Mouse (Mus musculus) CH12.LX (cell line): Measurements from ENCODE around the gene Doc2g. TPM values are rescaled to one million over a fixed set of nuclear protein-coding genes. Genes with fewer than 3 reads are reported as not detected.
"Not testable (repeated sequence)": the region's sequence is repeated elsewhere in the genome, so short reads cannot be mapped to it uniquely, and the experiment has no call there.

ENCODE experiments used
- DNase-seq: peaks from one replicate; pipeline ENCODE4 v3.0.0-alpha.2; 2013; ENCODE audit errors: extremely low read depth
- H3K27ac ChIP-seq: 2 replicates; pipeline ENCODE4 v1.5.1; 2012; ENCODE audit warnings: low read depth, mild to moderate bottlenecking, control low read depth, moderate library complexity; ENCODE audit not compliant: insufficient read depth
- H3K27me3 ChIP-seq: replicated peaks from 2 replicates; pipeline ENCODE3; 2012; ENCODE audit warnings: inconsistent platforms
- H3K36me3 ChIP-seq, 2 experiments: replicated peaks in 1 of 2; 2 replicates each; pipeline versions ENCODE3 to v1.6.1; 2012; ENCODE audit warnings: inconsistent platforms in 1 of 2, low read length in 1 of 2, mild to moderate bottlenecking in 1 of 2, mixed read lengths in 1 of 2, moderate library complexity in 1 of 2; ENCODE audit not compliant: control insufficient read depth in 1 of 2, insufficient read depth in 1 of 2
- H3K4me1 ChIP-seq, 2 experiments: 2 replicates each; pipeline ENCODE4 v1.6.1; 2012; ENCODE audit warnings: inconsistent platforms in 1 of 2, moderate library complexity in 1 of 2; ENCODE audit not compliant: insufficient read depth in 2 of 2, control insufficient read depth in 1 of 2
- H3K4me2 ChIP-seq: 2 replicates; pipeline ENCODE4 v1.6.1; 2012; ENCODE audit warnings: low read depth, mild to moderate bottlenecking, control low read depth; ENCODE audit not compliant: poor library complexity, insufficient read depth, severe bottlenecking
- H3K4me3 ChIP-seq, 3 experiments: fragments of 150-350 bp in 1 of 3; sonication (generic) in 1 of 3; replicated peaks in 1 of 3; 2 replicates each; pipeline versions ENCODE3 to v1.5.1; 2011 to 2012; ENCODE audit warnings: low read depth in 2 of 3, low read length in 2 of 3, mild to moderate bottlenecking in 2 of 3, moderate library complexity in 2 of 3, control low read depth in 1 of 3, improper control_type of control experiment in 1 of 3, inconsistent platforms in 1 of 3, mixed read lengths in 1 of 3; ENCODE audit not compliant: poor library complexity in 1 of 3
- H3K79me2 ChIP-seq: replicated peaks from 2 replicates; pipeline ENCODE4 v1.6.1; 2012; ENCODE audit warnings: mild to moderate bottlenecking, moderate library complexity; ENCODE audit not compliant: control insufficient read depth, poor library complexity, insufficient read depth, severe bottlenecking; ENCODE audit errors: extremely low read depth
- H3K9ac ChIP-seq: 2 replicates; pipeline ENCODE4 v1.6.1; 2012; ENCODE audit warnings: low read depth, mild to moderate bottlenecking, control low read depth, moderate library complexity; ENCODE audit not compliant: insufficient read depth
- H3K9me3 ChIP-seq: replicated peaks from 2 replicates; pipeline ENCODE3; 2012; ENCODE audit warnings: low read length, inconsistent platforms, mixed read lengths
- CHD1 ChIP-seq: IDR thresholded peaks from 2 replicates; pipeline ENCODE4 v1.6.1; 2012; ENCODE audit warnings: low read depth, low read length, improper control_type of control experiment, inconsistent platforms
- CHD2 ChIP-seq: IDR thresholded peaks from 2 replicates; pipeline ENCODE4 v1.6.1; 2011; ENCODE audit warnings: low read length, improper control_type of control experiment
- CTCF ChIP-seq, 2 experiments: IDR thresholded peaks in 1 of 2; conservative IDR thresholded peaks in 1 of 2; 2 replicates each; pipeline ENCODE4 v1.5.1; 2011 to 2012; ENCODE audit warnings: low read depth in 2 of 2, low read length in 2 of 2, improper control_type of control experiment in 1 of 2, inconsistent platforms in 1 of 2, mild to moderate bottlenecking in 1 of 2, moderate library complexity in 1 of 2
- HCFC1 ChIP-seq: IDR thresholded peaks from 2 replicates; pipeline ENCODE4 v1.6.1; 2012; ENCODE audit warnings: low read depth, mild to moderate bottlenecking, inconsistent platforms, low read length, improper control_type of control experiment
- JUN ChIP-seq: IDR thresholded peaks from 2 replicates; pipeline ENCODE4 v1.6.1; 2011; ENCODE audit warnings: low read depth, mild to moderate bottlenecking, low read length, improper control_type of control experiment, moderate library complexity; ENCODE audit not compliant: insufficient read depth
- JUND ChIP-seq: conservative IDR thresholded peaks from 2 replicates; pipeline ENCODE4 v1.6.1; 2011; ENCODE audit warnings: low read depth, low read length, improper control_type of control experiment
- MAFK ChIP-seq: IDR thresholded peaks from 2 replicates; pipeline ENCODE4 v1.6.1; 2011; ENCODE audit warnings: low read length, improper control_type of control experiment; ENCODE audit not compliant: insufficient replicate concordance
- MAZ ChIP-seq: IDR thresholded peaks from 2 replicates; pipeline ENCODE4 v1.6.1; 2012; ENCODE audit warnings: low read depth, mild to moderate bottlenecking, inconsistent platforms, low read length, improper control_type of control experiment, moderate library complexity
- MXI1 ChIP-seq: IDR thresholded peaks from 2 replicates; pipeline ENCODE4 v1.6.1; 2011; ENCODE audit warnings: mild to moderate bottlenecking, low read depth, low read length, improper control_type of control experiment
- NELFE ChIP-seq: IDR thresholded peaks from 2 replicates; pipeline ENCODE4 v1.6.1; 2011; ENCODE audit warnings: low read depth, low read length, improper control_type of control experiment
- POLR2A ChIP-seq: IDR thresholded peaks from 2 replicates; pipeline ENCODE4 v1.6.1; 2011; ENCODE audit warnings: low read depth, mild to moderate bottlenecking, improper control_type of control experiment, low read length
- POLR2AphosphoS2 ChIP-seq: IDR thresholded peaks from 2 replicates; pipeline ENCODE4 v1.6.1; 2011; ENCODE audit warnings: low read depth, low read length, improper control_type of control experiment
- RCOR1 ChIP-seq: conservative IDR thresholded peaks from 2 replicates; pipeline ENCODE4 v1.6.1; 2012; ENCODE audit warnings: low read depth, mild to moderate bottlenecking, inconsistent platforms, low read length, improper control_type of control experiment
- SMC3 ChIP-seq: IDR thresholded peaks from 2 replicates; pipeline ENCODE4 v1.6.1; 2011; ENCODE audit warnings: low read depth, low read length, improper control_type of control experiment
- TBP ChIP-seq: conservative IDR thresholded peaks from 2 replicates; pipeline ENCODE4 v1.6.1; 2011; ENCODE audit warnings: low read depth, low read length, improper control_type of control experiment
- TCF12 ChIP-seq: IDR thresholded peaks from 2 replicates; pipeline ENCODE4 v1.6.1; 2014; ENCODE audit warnings: low read depth, mild to moderate bottlenecking, inconsistent platforms, low read length, improper control_type of control experiment
- UBTF ChIP-seq: IDR thresholded peaks from 2 replicates; pipeline ENCODE4 v1.6.1; 2012; ENCODE audit warnings: low read depth, mild to moderate bottlenecking, inconsistent platforms, low read length, improper control_type of control experiment, moderate library complexity
- ZC3H11A ChIP-seq: IDR thresholded peaks from 2 replicates; pipeline ENCODE4 v1.6.1; 2012; ENCODE audit warnings: low read depth, mild to moderate bottlenecking, inconsistent platforms, low read length, improper control_type of control experiment
- ZKSCAN1 ChIP-seq: IDR thresholded peaks from 2 replicates; pipeline ENCODE4 v1.6.1; 2012; ENCODE audit warnings: low read depth, inconsistent platforms, low read length, improper control_type of control experiment, borderline replicate concordance
- ZMIZ1 ChIP-seq: IDR thresholded peaks from 2 replicates; pipeline ENCODE4 v1.6.1; 2012; ENCODE audit warnings: low read depth, mild to moderate bottlenecking, inconsistent platforms, low read length, improper control_type of control experiment
- dilution Hi-C: fragments of 300-500 bp; cut with MboI; formaldehyde crosslinking; loops from 2 replicates; pipeline ENCODE4 v1.14.3; 2020; ENCODE audit warnings: low sequenced_read_pairs; ENCODE audit not compliant: extremely low pct_unique_long_range_greater_than_20kb, extremely low pct_ligation_motif_present
- in situ Hi-C: fragments of 300-500 bp; cut with MboI; formaldehyde crosslinking; loops from 3 replicates; pipeline ENCODE4 v1.14.3; 2019; ENCODE audit warnings: low sequenced_read_pairs, low pct_ligation_motif_present, low pct_unique_long_range_greater_than_20kb, mixed read lengths
- polyA plus RNA-seq: library from polyadenylated mRNA; unstranded; fragments of >175 nt; gene quantifications from 2 replicates; pipeline ENCODE4 v1.2.1, GENCODE M21; 2012; ENCODE audit warnings: low read depth; ENCODE audit not compliant: insufficient read length
- total RNA-seq, 2 experiments: library from RNA; depleted of rRNA; stranded (reverse); fragments of 300-350 nt in 1 of 2; fragments of >200 nt in 1 of 2; gene quantifications; 2 replicates each; pipeline ENCODE4 v1.2.3; 2012 to 2014

The Doc2g gene
- total and polyA plus RNA-seq, 3 experiments, result 2.1 to 6.4 (median 5.2) TPM

GRCm38 (mm10) chr19:3959030-3959429 lies 44.1 kb upstream of the Doc2g start:
- H3K27me3 ChIP-seq, result no peaks in the 10 kb centered on the region
- in situ Hi-C loops (no loop called here), dilution Hi-C loops (no loop called here)
- H3K4me2 ChIP-seq, result no peak overlapping the region
- H3K36me3 ChIP-seq, result no peaks in the 10 kb centered on the region
- no peaks in the 10 kb centered on the region for H3K9me3 ChIP-seq
- no peaks in the 10 kb centered on the region for H3K79me2 ChIP-seq
- H3K27ac ChIP-seq, result no peak overlapping the region
- no peak for TF ChIP-seq RCOR1
- TF ChIP-seq MAFK, result no peak
- TF ChIP-seq ZMIZ1, result no peak
- TF ChIP-seq UBTF, result no peak
- TF ChIP-seq POLR2AphosphoS2, result no peak
- TF ChIP-seq CTCF (conservative IDR thresholded peaks at IDR 0.05 in 1 of 2, IDR thresholded peaks at IDR 0.05 in 1 of 2; ENCODE audit: low read depth in 2 of 2, low read length in 2 of 2), result no peak
- no peak for TF ChIP-seq ZKSCAN1
- no peak for TF ChIP-seq CHD2
- TF ChIP-seq JUN, result no peak
- TF ChIP-seq JUND, result no peak
- no peak for TF ChIP-seq TBP
- no peak for TF ChIP-seq POLR2A
- no peak for TF ChIP-seq TCF12
- no peak for TF ChIP-seq SMC3
- TF ChIP-seq MAZ, result no peak
- no peak for TF ChIP-seq NELFE
- TF ChIP-seq MXI1, result no peak
- no peak overlapping the region for H3K9ac ChIP-seq
- DNase-seq, result no peak
- H3K4me3 ChIP-seq, result no peak overlapping the region
- peaks cover 2 to 14% of the 10 kb centered on the region in 2 experiments; a peak in 3 of 4 replicates for H3K4me1 ChIP-seq

- H3K27me3 ChIP-seq, result no peaks in the 10 kb centered on the region
- peaks cover 2 to 17% of the 10 kb centered on the region in 2 experiments; a peak in 3 of 4 replicates for H3K4me1 ChIP-seq
- dilution Hi-C loops (no loop called here), in situ Hi-C loops (no loop called here)
- no peaks in the 10 kb centered on the region for H3K79me2 ChIP-seq
- no peak for DNase-seq
- no peak overlapping the region for H3K4me2 ChIP-seq
- no peak overlapping the region for H3K27ac ChIP-seq
- H3K4me3 ChIP-seq, result no peak overlapping the region
- no peaks in the 10 kb centered on the region for H3K9me3 ChIP-seq
- no peaks in the 10 kb centered on the region for H3K36me3 ChIP-seq
- no peak overlapping the region for H3K9ac ChIP-seq
- TF ChIP-seq ZC3H11A (no peak), HCFC1 (no peak), CTCF (conservative IDR thresholded peaks at IDR 0.05 in 1 of 2, IDR thresholded peaks at IDR 0.05 in 1 of 2; ENCODE audit: low read depth in 2 of 2, low read length in 2 of 2) (no peak), TCF12 (no peak), TBP (no peak), CHD1 (no peak)
Observed at GRCm38 (mm10) chr19:3960211-3960610, 42.9 kb upstream of the Doc2g start.

DNA sequence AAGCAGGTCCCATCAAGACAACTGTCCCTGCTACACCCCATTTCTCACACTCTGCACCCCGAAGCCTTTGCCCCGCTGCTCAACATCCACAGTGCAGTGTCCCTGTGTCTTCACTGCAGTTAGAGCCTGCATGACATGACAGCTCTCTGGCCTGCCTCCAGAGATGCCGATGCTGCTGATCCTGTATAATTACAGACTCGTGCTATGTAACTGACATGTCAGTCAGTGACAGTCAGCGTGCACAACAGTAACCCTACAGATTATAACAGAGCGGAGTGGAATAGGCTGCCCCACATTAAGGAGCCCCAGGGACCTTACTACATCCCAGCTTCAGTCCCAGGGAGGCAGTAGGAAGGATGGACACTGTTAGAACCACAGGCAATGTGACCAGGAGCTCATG lies 41.3 kb upstream of the Doc2g start:
- peaks cover 0 to 17% of the 10 kb centered on the region in 2 experiments; a peak in 3 of 4 replicates for H3K4me1 ChIP-seq
- H3K36me3 ChIP-seq, DNase-seq, H3K4me3 ChIP-seq, H3K4me2 ChIP-seq, H3K27me3 ChIP-seq, H3K9me3 ChIP-seq, in situ Hi-C loops, H3K79me2 ChIP-seq, dilution Hi-C loops, H3K27ac ChIP-seq, H3K9ac ChIP-seq: not testable (repeated sequence)
